Mouse (Mus musculus): ENCODE results near the gene Dnajc3.

Dnajc3 gene

DNA sequence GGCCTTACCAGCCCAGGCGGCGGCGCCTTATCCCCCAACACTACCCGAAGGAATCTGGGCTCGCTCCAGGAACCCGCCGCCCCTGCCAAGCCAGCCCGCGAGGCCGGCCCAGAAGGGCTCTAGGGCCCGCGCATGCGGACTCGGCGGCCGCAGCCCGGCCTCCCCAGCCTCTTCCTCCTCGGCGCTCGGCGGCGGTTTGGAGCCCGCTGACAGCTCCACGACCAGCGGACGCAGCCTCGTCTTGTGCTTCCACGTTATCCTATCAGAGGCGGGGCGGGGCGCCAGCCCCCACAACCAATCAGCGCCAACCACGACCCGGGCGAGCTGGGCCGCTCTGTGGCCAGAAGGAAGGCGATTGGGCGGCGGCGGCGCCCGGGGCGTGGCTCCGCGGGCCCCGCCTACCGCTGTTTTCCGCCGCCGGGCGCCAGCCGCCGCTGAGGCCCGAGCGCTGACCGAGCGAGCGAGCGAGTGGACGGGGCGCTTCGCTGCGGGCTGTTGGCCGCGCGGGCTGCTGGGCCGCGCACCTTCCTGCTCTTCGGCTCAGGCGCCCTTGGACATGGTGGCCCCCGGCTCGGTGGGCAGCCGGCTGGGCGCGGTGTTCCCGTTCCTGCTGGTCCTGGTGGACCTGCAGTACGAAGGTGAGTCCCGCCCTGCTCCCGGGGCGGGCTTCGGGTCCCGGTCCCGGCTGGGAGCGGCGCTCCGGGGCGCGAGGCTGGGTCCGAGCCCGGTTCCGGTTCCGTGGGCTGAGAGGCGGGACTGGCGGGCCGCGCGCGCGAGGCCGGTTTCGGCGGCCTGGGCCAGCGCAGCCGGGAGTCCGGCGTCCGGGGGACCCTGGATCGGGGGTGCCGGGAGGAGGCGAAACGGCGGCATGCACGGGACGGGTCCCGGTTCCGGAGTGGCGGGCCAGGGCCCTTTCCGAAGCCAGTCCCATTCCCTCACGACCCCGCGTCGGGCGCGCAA lies at the start of gene Dnajc3:
TSS of gene Dnajc3 (plus strand) at position 444 of the 960 bp plus-strand sequence.
- peak; percentile 99 for DNase-seq (ENCODE audit: low spot score)

DNA sequence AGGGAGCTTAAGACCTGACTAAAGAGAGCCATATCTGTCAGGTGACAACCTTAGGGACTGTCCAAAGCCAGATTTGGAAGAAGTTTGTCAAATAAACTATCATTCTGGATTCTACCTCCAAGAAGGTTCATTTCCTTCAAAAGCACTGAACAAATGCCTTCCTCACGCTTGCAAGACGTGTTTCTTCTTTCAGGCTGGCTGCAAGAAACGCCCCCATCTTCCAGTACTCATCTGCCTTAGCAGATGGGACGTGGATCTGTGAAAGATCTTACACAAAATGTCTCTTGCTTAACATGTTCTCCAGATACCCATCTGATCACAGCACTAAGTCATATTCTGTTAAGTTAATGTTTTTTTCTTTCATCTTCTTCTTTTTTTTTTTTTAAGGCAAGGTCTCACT lies 47.7 kb upstream of the Dnajc3 start:
- no peak for DNase-seq (ENCODE audit: low spot score)

DNA sequence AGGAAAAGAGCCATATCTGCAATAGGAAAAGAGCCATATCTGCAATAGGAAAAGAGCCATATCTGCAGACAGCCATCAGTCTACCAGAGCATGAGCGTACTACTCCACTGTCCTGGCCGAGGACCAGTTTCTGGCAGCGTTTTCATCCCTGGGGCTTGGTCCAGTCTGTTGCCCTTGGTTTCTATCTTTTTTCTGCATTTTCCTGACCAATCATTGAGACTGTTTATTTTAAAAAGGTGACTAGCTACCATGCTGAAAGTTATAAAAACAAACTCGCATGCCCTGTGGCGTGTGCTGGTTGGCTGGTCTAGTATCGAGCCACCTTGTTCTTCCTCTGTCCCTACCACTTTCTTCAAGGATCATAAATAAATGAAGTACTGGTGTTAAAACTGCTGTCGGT lies 42.5 kb upstream of the Dnajc3 start:
- no peak for DNase-seq (ENCODE audit: low spot score)

DNA sequence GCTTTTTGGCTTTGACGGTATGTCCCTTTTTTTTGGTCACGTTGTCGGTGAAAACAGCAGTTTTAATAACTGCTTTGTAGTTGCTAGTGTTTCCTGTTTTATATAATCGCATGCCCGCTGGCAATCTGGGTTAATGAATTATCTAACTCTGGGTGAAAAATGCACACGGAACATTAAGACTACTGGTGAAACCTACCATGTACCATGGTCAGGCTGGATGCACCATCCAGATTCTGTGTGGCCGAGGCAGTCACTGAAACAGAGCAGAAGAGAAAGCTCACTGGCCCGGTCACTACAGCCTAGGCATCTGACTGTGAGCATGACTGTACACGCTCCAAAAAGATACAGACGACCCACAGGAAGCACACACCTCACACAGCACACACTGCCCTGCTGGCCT lies 42.1 kb upstream of the Dnajc3 start:
- no peak for DNase-seq (ENCODE audit: low spot score)

DNA sequence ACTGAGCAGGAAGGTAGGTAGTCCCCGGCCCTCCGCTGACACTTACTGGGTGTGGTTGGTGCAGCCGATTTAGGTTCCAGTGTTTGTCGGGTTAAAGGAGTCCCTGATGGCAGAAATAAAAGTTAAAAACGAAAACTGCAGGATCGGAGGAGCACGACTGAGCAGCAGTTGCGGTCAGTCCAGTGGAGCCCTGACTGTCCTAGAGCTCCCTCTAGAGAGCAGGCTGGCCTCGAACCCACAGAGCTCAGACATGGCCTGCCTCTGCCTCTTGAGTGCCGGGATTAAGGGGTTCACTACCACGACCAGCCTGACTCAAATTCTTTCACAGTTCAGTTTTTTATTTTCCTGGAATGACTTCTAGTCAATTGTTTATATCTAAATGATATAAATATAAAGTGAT lies 37.8 kb upstream of the Dnajc3 start:
- no peak for DNase-seq (ENCODE audit: low spot score)

DNA sequence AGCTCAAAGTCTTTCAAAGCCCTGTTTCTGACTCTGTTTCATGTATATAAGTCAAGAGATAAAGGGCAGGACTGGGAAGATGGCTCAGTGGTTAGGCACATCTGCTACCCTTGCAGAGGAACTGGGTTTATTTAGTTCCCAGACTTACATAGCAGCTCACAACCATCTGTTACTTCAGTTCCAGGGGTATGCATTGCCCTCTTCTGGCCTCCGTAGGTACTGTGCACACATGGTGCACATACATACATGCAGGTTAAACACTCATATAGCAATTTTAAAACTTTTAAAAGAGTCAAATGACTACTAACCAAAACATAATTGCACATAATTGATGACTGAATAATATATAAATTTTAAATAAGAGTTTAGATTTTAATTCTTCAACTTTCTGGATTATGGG lies 36.9 kb upstream of the Dnajc3 start:
- DNase-seq (ENCODE audit: low spot score): no peak

DNA sequence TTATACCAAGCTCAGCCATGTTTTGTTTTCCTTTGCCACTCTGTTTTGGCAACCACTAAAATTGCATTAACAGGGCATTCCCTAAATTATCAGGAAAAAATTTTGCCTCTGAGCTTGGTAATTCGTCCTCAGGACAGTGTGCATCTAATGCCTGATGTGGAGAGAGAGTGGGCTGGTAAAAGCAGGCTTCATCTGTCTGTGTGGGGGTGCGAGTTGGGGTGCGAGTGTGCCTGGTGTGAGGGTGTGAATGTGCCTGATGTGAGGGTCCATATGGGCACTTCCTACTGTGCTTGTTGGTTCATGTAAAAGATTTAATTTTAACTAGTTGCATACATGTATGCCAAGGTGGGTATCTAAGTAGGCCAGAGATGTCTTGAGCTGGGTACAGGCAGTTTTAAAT lies 34.4 kb upstream of the Dnajc3 start:
- DNase-seq (ENCODE audit: low spot score): no peak

DNA sequence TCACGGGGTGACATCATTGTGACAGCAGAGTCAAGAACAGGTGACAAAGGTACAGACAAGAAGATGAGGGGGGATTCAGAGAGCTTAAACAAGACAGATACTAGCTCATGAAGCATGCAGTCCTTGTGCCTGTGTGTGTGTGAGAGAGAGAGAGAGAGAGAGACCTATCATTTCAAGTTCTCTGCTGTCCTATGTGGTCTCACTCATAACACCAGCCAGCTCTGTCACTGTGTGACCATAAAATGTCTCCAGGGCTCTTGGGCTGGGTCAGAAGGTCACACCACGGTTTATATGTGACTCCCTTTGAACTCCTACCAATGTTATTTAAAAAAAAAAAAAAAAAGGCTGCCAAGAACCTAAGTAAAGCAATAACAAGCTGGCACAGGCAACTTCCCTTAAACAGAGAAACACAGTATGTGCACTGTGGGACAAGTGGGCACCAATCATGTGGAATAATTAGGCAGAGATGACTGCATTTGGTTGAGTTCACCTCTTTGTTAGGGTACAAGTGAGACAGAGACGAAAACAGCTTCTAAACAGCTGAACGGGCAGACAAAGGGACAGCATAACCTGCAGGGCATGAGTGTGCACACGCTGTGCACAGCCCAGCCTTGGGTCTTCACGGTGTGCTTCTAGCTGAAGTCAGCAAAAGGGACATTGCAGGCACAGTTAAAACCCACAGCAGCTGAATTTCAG lies 33.8 kb upstream of the Dnajc3 start:
- DNase-seq (ENCODE audit: low spot score): no peak

DNA sequence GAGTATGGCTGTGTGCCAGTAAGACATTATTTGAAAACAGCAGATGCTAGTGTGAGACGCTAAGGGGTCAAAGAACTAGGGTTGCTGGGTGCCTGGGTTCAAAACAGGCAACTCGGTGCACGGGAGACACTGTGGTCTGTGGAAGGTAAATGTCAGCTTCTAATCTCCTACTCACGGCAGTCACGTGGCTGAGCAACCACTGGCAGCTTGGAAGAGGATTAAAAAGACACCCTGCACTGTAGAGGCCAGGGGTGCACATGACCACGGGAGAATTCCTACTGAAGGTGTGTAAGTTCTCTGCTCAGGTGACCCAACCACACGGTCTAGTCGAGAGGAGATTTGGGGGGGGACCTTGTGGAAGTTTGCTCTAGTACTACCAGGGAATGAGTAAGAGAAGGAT lies 30.2 kb upstream of the Dnajc3 start:
- DNase-seq (ENCODE audit: low spot score): no peak

DNA sequence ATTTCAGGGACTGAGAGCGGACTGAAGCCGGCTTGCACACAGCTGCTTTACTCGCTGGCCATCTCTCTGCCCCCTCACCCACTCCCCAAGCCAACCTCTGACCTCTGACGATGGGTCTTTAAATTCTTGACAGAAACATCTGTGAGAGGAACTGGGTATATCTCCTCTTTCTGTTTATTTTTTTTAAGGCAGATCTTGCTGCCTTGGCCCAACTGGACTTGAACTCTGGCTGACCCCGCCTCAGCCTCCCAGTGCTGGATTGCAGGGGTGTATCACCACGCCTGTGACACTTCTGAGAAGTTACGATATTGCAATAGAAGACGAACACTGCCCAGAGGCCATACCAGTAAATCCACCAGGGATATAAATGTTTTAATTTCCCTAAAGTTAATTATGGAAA lies 27.9 kb upstream of the Dnajc3 start:
- DNase-seq (ENCODE audit: low spot score): no peak

DNA sequence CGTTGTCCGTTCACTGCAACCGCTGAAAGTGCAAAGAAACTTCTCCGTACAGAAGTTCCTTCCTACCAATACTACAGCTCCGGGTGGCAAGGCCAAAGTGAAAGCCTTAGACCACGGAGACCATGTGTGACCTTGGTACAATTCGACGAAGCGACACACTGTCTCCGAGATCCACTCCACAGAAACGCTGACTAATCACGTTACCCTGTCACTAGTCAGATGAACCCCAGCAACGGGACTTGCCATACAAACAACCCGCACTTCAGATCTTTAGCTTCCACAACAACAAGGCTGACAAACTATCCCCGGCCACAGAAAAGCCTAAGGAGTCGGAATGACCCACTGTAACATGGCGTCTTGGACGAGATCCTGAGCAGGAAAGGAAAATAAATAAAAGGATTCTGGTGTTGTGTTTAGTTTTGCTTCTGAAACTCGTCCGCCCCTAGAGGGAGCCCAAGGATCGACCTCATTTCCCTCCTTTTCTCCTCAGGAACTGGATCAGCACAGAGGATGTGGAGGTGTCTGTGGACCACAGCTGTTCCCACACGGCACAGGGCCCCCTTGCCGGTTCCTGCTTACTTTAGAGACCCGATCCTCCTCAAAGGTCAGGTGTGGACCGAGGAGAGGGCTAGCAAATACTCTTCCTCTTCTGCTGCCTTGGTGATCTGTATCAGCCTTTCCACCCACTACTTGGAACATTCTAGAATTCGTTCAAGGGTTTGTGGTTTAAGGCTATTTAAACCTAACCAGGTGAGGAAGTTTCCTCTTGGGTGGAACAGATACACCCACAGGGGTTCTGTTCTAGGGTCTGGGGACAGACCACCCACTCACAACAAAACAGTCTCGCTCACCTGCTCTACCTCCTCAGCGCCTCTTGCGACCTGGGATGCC lies 27.2 kb upstream of the Dnajc3 start:
- peak; percentile 51 for DNase-seq (ENCODE audit: low spot score)

DNA sequence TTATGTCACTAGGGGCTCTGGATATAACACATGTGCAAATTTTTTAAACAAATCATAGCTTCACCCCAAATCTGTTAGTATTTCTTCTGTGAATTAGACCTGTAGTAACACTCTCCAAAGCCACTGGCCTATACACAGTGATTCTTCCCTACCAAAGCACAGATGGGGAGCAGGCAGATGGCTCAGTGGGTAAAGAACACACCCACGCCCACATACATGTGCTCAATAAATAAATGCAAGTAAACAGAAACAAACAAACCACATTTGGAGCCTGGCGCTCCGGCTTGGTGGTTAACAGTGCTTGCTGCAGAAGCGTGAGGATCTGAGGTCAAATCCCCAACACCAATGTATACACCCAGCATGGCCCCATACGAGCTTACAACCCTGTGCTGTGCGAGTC lies 26.3 kb upstream of the Dnajc3 start:
- DNase-seq (ENCODE audit: low spot score): no peak

DNA sequence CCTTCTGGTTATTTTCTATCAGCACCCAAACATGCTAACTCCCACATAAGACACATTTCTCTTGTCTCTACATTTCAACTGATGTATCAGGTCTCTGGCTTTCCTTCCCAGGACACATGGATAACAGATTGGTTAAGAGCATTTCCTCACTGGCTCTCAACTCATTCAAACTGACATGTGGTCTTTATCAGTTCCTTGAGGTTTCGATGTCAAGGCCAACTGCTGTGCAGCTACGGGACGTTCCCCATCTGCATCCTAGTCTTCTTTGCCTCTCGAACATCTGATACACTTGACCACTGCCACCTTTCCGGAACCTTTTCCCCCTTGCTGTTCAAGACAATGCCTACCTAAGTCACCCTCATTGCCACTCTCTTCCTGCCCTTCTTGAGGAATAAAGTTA lies 24.1 kb upstream of the Dnajc3 start:
- DNase-seq (ENCODE audit: low spot score): no peak

DNA sequence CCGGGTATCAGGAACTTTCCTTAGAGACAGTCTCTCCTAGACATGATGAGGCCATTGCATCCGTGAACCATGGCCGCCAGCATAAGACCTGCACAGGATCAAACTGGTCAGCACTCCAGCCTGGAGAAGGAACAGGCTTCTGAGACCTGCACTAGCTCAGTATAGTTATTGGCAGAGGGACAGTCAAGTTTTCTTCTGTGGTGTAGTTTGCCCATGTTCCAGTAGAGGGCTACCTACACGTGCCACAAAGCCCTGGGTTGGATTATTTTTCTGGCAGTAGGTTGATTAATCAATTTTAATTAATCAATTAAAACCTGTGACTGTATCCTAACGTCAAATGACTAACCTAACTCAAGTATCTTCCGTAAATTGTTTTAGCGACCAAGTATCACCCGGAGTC lies 18.8 kb upstream of the Dnajc3 start:
- DNase-seq (ENCODE audit: low spot score): no peak

DNA sequence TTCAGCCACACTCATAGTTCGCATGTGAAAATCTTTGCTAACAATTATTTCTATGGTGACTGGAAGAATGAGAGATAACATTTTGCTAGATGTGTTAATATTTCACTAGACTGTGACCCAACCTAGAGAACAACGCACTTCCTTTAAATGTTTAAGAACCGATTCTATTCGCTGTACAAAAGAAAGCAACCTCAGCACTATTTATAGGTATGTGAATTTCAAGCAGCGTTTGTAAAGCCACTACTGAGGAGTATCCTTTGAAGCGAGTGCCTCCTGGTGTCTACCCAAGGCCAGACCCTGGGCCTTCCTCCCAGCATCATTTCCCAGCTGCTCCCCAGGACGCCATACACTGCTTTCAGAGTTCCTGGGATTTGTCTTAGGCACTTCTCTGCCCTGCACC lies 17.1 kb upstream of the Dnajc3 start:
- no peak for DNase-seq (ENCODE audit: low spot score)

DNA sequence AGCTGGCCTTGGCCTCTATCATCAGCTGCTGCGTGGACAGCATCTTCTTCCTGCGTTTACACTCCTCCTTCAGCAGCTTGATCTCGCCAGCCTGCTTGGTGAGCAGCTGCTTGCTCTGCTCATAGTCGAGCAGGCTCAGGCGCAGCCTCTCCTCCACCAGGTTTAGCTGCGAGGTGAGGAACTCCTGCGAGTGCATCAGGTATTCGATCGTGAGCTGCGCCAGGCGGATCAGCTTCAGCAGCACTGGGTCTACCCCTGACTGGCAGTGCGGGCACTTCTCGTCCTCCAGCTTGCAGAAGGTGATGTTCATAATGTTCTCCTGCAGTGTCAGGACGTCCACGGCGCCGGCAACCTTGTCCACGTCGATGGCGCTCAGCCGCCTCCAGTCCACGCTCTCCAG lies 15.5 kb upstream of the Dnajc3 start:
- DNase-seq (ENCODE audit: low spot score): no peak

DNA sequence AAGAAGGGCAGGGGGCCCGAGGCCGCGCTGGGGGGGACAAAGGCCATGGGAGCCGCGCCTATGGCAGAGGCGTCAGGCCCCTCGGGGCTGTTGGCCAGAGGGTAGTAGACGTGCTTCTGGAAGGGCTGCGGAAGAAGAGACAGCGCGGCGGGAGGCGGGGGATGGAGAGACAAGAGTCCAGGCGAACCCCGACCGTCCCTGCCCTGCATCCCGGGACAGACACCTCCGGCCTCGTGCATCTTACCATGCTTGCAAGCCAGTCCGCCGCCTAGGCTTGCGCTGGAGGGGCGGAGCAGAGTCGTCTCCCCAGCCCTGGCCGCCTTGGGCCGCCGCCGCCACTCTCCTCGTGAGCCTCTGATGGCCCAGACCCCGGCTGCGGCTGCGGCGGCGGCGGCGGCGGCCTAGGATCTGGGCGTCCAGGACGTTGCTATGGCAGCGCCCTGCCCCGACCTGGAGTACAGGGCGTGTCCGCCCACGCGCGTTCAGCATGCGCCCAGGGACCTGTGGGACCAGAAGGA lies 15.1 kb upstream of the Dnajc3 start:
- DNase-seq (ENCODE audit: low spot score): no peak

DNA sequence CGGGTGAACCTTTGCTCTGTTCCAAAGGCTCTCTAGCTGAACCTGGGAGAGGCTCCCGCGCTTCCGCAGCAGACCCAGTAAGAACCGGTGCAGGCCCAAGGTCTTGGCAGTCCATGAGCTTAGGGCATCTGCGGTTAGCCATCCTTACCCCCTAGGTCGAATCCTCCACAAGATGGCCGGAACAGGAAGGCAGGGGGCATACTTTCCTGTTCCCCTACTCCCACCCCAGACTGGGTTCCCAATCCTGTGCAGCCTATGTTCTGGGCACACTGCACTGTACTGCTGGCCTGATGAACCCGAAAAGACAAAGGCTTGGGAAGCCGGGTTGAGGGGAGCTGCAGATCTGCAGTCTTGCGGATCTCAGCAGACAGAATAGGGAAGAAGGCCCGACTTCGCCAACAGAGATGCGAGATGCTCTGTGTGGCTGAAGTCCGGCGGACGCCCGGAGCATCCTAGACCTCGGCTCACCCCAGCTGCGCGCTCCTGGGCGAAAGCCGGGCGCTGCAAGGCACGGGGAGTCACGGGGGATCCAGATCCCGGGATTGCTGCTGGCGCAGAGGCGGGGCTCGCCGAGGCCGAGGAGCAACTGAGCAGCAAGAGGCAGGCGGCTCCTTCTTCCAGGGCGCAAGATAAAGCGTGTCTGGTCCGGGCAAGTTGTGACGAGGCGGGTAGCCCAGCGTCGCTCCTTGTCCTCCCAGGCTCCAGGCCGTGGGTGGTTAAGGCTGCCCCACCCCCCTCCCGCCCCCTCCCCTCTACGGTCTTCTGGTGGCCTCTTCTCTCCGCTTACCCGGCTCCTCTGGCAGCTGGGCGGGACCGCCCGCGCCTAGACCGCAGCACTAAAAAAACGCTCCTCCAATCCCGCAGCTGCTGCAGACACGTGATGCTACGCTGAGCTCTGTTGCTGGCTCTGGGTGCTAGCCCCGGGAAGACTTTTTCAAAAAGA lies 12.8 kb upstream of the Dnajc3 start, which contains the start of gene Dzip1:
TSS of gene Dzip1 (minus strand) at position 788 of the 943 bp plus-strand sequence.
- DNase-seq (ENCODE audit: low spot score): no peak

DNA sequence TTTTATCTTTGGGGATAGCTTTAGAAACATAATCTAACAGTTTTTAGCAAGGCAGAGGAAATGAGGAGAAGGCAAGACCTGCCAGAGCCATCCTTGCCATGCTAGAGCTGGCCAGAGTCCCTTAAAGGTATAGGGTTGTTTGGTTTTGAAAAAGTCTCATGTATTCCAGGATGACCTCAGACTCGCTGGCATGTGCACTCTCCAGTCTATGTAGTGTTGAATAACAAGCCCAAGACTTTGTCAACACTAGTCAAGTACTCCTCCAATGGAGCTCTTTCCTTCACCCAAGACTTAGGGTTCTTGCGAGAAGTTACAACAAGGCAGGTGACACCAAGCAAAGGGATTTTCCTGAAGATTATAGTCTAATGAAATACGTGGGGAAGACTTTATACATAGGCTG lies 9.2 kb upstream of the Dnajc3 start:
- DNase-seq (ENCODE audit: low spot score): no peak

DNA sequence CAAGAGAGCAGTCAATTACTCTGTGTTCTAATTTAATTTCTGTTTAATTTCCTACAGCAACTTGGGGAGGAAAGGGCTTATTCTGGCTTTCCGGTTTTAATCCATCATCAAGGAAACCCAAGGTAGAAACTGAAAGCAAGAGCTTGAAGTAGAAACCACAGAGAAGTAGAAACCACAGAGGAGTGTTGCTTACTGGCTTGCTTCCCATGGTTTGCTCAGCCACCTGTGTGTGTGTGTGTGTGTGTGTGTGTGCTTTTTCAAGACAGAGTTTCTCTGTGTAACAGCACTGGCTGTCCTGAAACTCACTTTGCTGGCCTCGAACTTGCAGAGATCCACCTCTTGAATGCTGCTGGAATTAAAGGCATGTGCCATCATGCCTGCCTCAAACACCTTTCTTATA lies 8.0 kb upstream of the Dnajc3 start:
- no peak for DNase-seq (ENCODE audit: low spot score)

DNA sequence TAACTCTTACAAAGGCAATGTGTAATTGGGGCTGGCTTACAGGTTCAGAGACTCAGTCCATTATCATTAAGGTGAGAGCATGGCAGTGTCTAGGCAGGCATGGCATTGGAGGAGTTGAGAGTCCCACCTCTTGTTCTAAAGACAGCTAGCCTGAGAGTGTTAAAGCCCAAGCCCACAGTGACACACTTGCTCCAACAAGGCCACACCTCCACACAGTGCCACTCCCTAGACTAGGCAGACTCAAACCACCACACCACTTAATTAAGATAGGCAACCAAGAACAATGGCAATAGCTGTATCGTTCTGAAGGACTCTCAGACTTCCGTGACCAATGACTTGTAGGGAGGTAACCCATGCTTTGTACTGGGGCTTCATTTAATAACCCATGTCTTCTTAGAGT lies 7.0 kb upstream of the Dnajc3 start:
- DNase-seq (ENCODE audit: low spot score): no peak

Measured in spleen, adult 12 weeks (tissue).